Mouse (Mus musculus) olfactory bulb, adult 2 months (tissue): ENCODE data around the gene 1700003F12Rik. TPM values are rescaled to one million over a fixed set of nuclear protein-coding genes. Genes with fewer than 3 reads are reported as not detected.
A peak's percentile ranks its signal among the peaks of the same experiment; 100 is the strongest.

Experiments
- H3K27ac ChIP-seq: fragments of 200-500 bp; 2 replicates; pipeline ENCODE4 v1.5.1; 2012; ENCODE audit warnings: low read depth, low read length; ENCODE audit not compliant: insufficient read depth
- H3K4me1 ChIP-seq: fragments of 200-500 bp; 2 replicates; pipeline ENCODE4 v1.6.1; 2012; ENCODE audit warnings: low read length; ENCODE audit not compliant: control insufficient read depth, insufficient read depth
- H3K4me3 ChIP-seq: fragments of 200-500 bp; 2 replicates; pipeline ENCODE4 v1.5.1; 2012; ENCODE audit warnings: mild to moderate bottlenecking, low read depth, low read length, moderate library complexity; ENCODE audit not compliant: insufficient read depth
- CTCF ChIP-seq: fragments of 200-500 bp; IDR thresholded peaks from 2 replicates; pipeline ENCODE4 v1.5.1; 2012; ENCODE audit warnings: low read depth, mild to moderate bottlenecking, low read length, moderate library complexity; ENCODE audit not compliant: insufficient read depth
- POLR2A ChIP-seq: fragments of 200-500 bp; IDR thresholded peaks from 2 replicates; pipeline ENCODE4 v1.6.1; 2012; ENCODE audit warnings: mild to moderate bottlenecking, low read depth, low read length, moderate library complexity; ENCODE audit not compliant: insufficient read depth
- WGBS: fragments of 180-500 bp; shearing (Covaris S2); methylation state at CpG from one replicate; pipeline ENCODE4 v1.1.7; 2018; 5-methylcytosine and 5-hydroxymethylcytosine counted together
- polyA plus RNA-seq: library from polyadenylated mRNA; stranded (reverse); fragments of >200 nt; gene quantifications from 2 replicates; pipeline ENCODE4 v1.2.4, GENCODE M21; 2012; ENCODE audit warnings: low replicate concordance; ENCODE audit not compliant: missing spikeins, insufficient read depth, insufficient read length

The 1700003F12Rik gene
- not detected in 2 replicates for polyA plus RNA-seq

DNA sequence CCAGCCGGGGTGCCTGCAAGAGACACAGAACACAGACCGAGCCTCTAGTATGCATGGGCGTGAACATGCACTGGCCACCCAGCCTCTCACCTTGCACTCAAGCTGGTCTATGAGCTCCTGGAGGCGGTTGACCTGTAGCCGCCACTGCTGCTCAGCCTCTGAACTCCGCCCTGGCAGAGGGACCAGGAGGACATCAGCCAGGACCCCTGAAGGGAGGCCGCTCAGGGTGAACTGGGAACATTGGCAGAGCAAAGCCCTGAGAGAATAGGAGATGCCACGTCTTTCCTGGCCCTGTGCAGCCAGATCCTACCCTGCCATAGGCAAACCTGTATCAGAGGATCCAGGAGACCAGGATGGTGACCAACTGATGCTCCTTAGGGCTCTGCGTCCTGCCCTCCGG is at the start of gene 1700003F12Rik:
Gene 1700003F12Rik, plus strand, starts transcription at position 375 of the 400 bp plus-strand sequence.
- 95% methylated on average over 10 of the region's 10 CpGs for WGBS

GRCm38 (mm10) chr2:154498571-154498970 is 48.3 kb upstream of the 1700003F12Rik start:
- H3K27ac ChIP-seq = no peak overlapping the region
- 42% methylated on average over 5 of the region's 5 CpGs for WGBS
- H3K4me3 ChIP-seq = no peak overlapping the region
- TF ChIP-seq CTCF (no peak), POLR2A (no peak)
- H3K4me1 ChIP-seq = peaks cover 3% of the 10 kb centered on the region

More for the DNA sequence above, at the start of gene 1700003F12Rik:
- Histone ChIP-seq H3K4me1 (peaks cover 35% of the 10 kb centered on the region), H3K4me3 (no peak within 1 kb of the TSS), H3K27ac (no peak within 1 kb of the TSS)
- TF ChIP-seq CTCF (no peak), POLR2A (no peak)

DNA sequence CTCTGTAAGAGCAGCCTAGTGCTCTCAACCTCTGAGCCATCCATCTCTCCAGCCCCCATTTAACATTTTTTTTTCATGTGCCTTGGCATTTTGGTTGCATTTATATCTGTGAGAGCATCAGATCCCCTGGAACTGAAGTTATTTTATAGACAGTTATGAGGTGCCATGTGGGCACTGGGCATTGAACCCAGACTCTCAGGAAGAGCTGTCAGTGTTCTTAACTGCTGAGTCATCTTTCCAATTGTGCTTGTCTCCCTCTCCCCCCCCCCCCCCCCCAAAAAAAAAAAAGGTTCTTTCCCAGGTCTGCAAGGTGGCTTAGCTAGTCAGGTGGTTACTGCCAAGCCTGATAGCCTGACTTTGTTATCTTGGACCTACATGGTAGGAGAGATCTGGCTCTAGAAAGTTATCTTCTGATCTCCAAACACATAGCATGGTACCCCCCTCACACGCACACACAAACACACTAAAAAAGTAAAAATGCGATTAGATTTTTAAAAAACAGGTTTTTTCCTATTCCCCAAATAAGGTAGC is 47.1 kb upstream of the 1700003F12Rik start:
- 99% methylated on average over 2 of the region's 2 CpGs for WGBS
- no peak overlapping the region for H3K27ac ChIP-seq

GRCm38 (mm10) chr2:154500758-154501157 is 46.1 kb upstream of the 1700003F12Rik start:
- TF ChIP-seq CTCF = no peak
- no peak for TF ChIP-seq POLR2A
- Histone ChIP-seq H3K27ac (no peak overlapping the region), H3K4me3 (no peak overlapping the region), H3K4me1 (no peaks in the 10 kb centered on the region; the same call in 1 of the 2 replicates)
- WGBS = 64% methylated on average over 3 of the region's 3 CpGs

More for the DNA sequence above, 47.1 kb upstream of the 1700003F12Rik start:
- Histone ChIP-seq H3K4me1 (peaks cover 3% of the 10 kb centered on the region), H3K4me3 (no peak overlapping the region)
- TF ChIP-seq POLR2A (no peak), CTCF (no peak)

GRCm38 (mm10) chr2:154507076-154507475 is 39.8 kb upstream of the 1700003F12Rik start:
- Histone ChIP-seq H3K4me1 (peaks cover 7% of the 10 kb centered on the region), H3K27ac (no peak overlapping the region), H3K4me3 (no peak overlapping the region)
- TF ChIP-seq POLR2A = no peak
- no peak for TF ChIP-seq CTCF
- 32% methylated on average over 2 of the region's 2 CpGs for WGBS

DNA sequence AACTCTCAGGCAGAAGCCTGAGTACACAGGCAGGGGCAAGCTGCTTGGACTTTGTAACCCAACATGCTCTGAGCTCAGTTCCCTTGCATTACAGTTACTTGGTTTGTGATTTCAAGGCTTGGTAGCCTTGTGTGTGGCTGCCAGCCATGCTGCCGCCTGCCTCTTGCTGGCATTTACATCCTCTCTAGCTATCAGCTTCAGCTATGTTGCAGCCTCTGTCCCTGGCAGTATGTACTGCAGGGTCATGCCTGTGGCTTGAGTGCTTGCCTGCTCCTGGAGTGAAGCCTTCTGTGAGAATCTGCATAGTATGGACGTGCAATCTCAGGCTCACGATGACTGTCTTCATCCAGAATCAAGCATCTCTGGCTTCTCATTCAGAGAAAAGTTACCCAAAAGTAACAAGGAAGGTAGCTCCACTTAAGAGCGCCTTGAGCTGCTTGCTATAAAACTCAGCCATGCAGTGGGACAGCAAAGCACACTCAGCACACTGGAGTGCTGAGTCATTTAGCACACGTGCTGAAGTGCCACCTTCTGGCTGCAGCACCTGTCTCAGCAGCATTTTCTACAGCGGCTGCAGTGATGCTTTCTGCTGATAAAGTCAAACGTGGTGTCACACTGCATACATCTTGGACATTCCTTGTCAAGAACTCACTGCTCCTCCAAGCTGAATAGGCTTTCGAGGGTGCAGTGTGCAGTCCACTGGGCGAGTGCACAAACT is 39.2 kb upstream of the 1700003F12Rik start:
- WGBS = 54% methylated on average over 9 of the region's 9 CpGs
- no peak overlapping the region for H3K4me3 ChIP-seq
- TF ChIP-seq POLR2A (no peak), CTCF (no peak)
- 0 out of 2 replicates have a peak overlapping the region, but pooled peaks have one; percentile 12 for H3K27ac ChIP-seq
- peaks cover 7% of the 10 kb centered on the region for H3K4me1 ChIP-seq

- TF ChIP-seq CTCF (no peak), POLR2A (no peak)
- H3K4me1 ChIP-seq = peaks cover 7% of the 10 kb centered on the region
- WGBS = 82% methylated on average over 4 of the region's 4 CpGs
- no peak overlapping the region for H3K27ac ChIP-seq
- H3K4me3 ChIP-seq = no peak overlapping the region
Observed at GRCm38 (mm10) chr2:154508450-154508849, 38.4 kb upstream of the 1700003F12Rik start.

DNA sequence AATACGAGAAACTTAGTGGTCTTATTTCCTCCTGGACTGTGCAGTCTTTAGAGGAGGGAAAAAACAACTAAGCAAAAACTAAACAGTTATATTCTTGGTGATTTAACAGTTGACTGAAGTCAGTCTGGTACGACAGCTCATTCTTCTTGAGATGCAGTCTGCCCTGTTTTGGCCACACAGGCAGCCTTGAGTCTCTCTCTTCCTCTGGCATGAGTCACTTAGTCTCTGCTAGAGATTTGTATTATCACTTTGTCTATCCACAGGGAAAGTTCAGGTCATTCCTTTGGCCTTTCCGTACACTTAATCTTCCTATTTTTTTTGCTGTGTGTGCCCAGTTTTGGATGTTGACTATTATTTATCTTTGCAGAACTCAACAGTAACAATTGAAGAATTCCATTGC is 36.7 kb upstream of the 1700003F12Rik start:
- 66% methylated on average over 3 of the region's 3 CpGs for WGBS
- H3K27ac ChIP-seq = no peak overlapping the region
- H3K4me1 ChIP-seq = peaks cover 7% of the 10 kb centered on the region
- H3K4me3 ChIP-seq = no peak overlapping the region
- TF ChIP-seq POLR2A (no peak), CTCF (no peak)

- H3K4me3 ChIP-seq = no peak overlapping the region
- H3K4me1 ChIP-seq = no peaks in the 10 kb centered on the region
- no peak for TF ChIP-seq POLR2A
- no peak for TF ChIP-seq CTCF
- no peak overlapping the region for H3K27ac ChIP-seq
- 67% methylated on average over 3 of the region's 3 CpGs for WGBS
Observed at GRCm38 (mm10) chr2:154516944-154517343, 29.9 kb upstream of the 1700003F12Rik start.
